In genomic region chr12:83066426-83066825, GRCm38 (mm10) we compare ENCODE assay signal across 26 mouse cellular contexts.
DNase-seq lines count a peak whose midpoint lies in the region; ATAC-seq lines count a peak whose summit lies in the region.
"Had no signal": no experiment of that assay in that cellular context is flagged by ENCODE, and none has a peak within 500 bp of the region (broad histone marks: within the 10 kb centered on the region; RNA-seq: fewer than 3 reads in every experiment).

No protein-coding gene starts in this region.

- H3K36me3 ChIP-seq in midbrain, embryonic 16.5 days (ENCODE audit: control insufficient read depth, insufficient read depth, low read length), result no peaks in the 10 kb centered on the region
- no peaks in the 10 kb centered on the region for H3K36me3 ChIP-seq in midbrain, embryonic 14.5 days (ENCODE audit: control insufficient read depth, insufficient read depth, low read length)
- H3K36me3 ChIP-seq in liver, embryonic 11.5 days (ENCODE audit: control insufficient read depth, insufficient read depth, low read length), result no peaks in the 10 kb centered on the region
- H3K36me3 ChIP-seq: embryonic facial prominence, embryonic 13.5 days; embryonic facial prominence, embryonic 15.5 days; forebrain, embryonic 10.5 days; forebrain, embryonic 12.5 days had no signal

- no peak overlapping the region for H3K4me3 ChIP-seq in midbrain, embryonic 16.5 days (ENCODE audit: low read depth, low read length)
- H3K4me3 ChIP-seq in midbrain, embryonic 14.5 days (replicated peaks; ENCODE audit: low read depth, low read length), result no peak overlapping the region
- no peak overlapping the region for H3K4me3 ChIP-seq in liver, embryonic 11.5 days (ENCODE audit: low read depth, low read length)
- H3K4me3 ChIP-seq: embryonic facial prominence, embryonic 13.5 days; embryonic facial prominence, embryonic 15.5 days; erythroblast, embryonic 14.5 days; forebrain, embryonic 10.5 days; forebrain, embryonic 12.5 days had no signal

- intact Hi-C loops in heart, postnatal 25 days (cut with DNase I), result no loop called here

- no peak for ATAC-seq in midbrain, embryonic 16.5 days
- ATAC-seq in midbrain, embryonic 14.5 days (ENCODE audit: low FRiP score, low TSS enrichment), result no peak
- ATAC-seq in liver, embryonic 11.5 days (replicated peaks; ENCODE audit: low FRiP score), result no peak
- ATAC-seq: CD4-positive, CD25-positive, alpha-beta regulatory T cell, adult 4 months; forebrain, embryonic 14.5 days; forebrain, embryonic 16.5 days had no signal

- no peaks in the 10 kb centered on the region for H3K9me3 ChIP-seq in midbrain, embryonic 16.5 days (replicated peaks; ENCODE audit: control insufficient read depth, low read length, poor library complexity, severe bottlenecking)
- no peaks in the 10 kb centered on the region for H3K9me3 ChIP-seq in midbrain, embryonic 14.5 days (ENCODE audit: control insufficient read depth, low read length)
- no peaks in the 10 kb centered on the region for H3K9me3 ChIP-seq in liver, embryonic 11.5 days (ENCODE audit: control insufficient read depth, low read length)
- H3K9me3 ChIP-seq: embryonic facial prominence, embryonic 13.5 days; embryonic facial prominence, embryonic 15.5 days; forebrain, embryonic 10.5 days; forebrain, embryonic 12.5 days had no signal

- no peak overlapping the region for H3K4me2 ChIP-seq in midbrain, embryonic 16.5 days (ENCODE audit: low read length)
- no peak overlapping the region for H3K4me2 ChIP-seq in midbrain, embryonic 14.5 days (ENCODE audit: low read length)
- no peak overlapping the region for H3K4me2 ChIP-seq in liver, embryonic 11.5 days
- H3K4me2 ChIP-seq: embryonic facial prominence, embryonic 13.5 days; embryonic facial prominence, embryonic 15.5 days; forebrain, embryonic 12.5 days had no signal

- WGBS in midbrain, embryonic 16.5 days, result 81% methylated on average over 6 of the region's 6 CpGs
- 72% methylated on average over 6 of the region's 6 CpGs for WGBS in midbrain, embryonic 14.5 days
- 73% methylated on average over 6 of the region's 6 CpGs for WGBS in liver, embryonic 11.5 days

- peak; percentile 72 for DNase-seq in heart, adult 11 months
- no peak for DNase-seq in heart, postnatal 25 days (ENCODE audit: low spot score)
- DNase-seq in midbrain, embryonic 14.5 days, result no peak
- peak; percentile 55 for DNase-seq in ZHBTc4 (ENCODE audit: low read depth, low spot score)
- no peak for DNase-seq in liver, embryonic 11.5 days (ENCODE audit: low spot score)
- DNase-seq: adrenal gland, adult 2 months; adrenal gland, postnatal 10 days; adrenal gland, postnatal 25 days; B cell, adult 2 months; cerebellum, adult 11 months; cerebellum, adult 18-20 months; cerebellum, adult 8-10 months; cerebellum, adult 9-11 months; cerebellum, postnatal 14 days; cerebellum, postnatal 36 days; embryo, embryonic 11 days had no signal

- no peaks in the 10 kb centered on the region for H3K27me3 ChIP-seq in midbrain, embryonic 16.5 days (ENCODE audit: control insufficient read depth, insufficient read depth, low read depth, low read length)
- no peaks in the 10 kb centered on the region for H3K27me3 ChIP-seq in midbrain, embryonic 14.5 days (ENCODE audit: control insufficient read depth, insufficient read depth, low read length)
- H3K27me3 ChIP-seq in liver, embryonic 11.5 days (replicated peaks; ENCODE audit: control insufficient read depth, insufficient read depth, low read length), result no peaks in the 10 kb centered on the region
- H3K27me3 ChIP-seq: CH12.LX; embryonic facial prominence, embryonic 13.5 days; embryonic facial prominence, embryonic 15.5 days had no signal

- H3K9ac ChIP-seq in midbrain, embryonic 16.5 days (ENCODE audit: low read depth, low read length), result no peak overlapping the region
- H3K9ac ChIP-seq in midbrain, embryonic 14.5 days (replicated peaks; ENCODE audit: low read length), result no peak overlapping the region
- H3K9ac ChIP-seq in liver, embryonic 11.5 days (ENCODE audit: low read depth, low read length), result no peak overlapping the region
- H3K9ac ChIP-seq: embryonic facial prominence, embryonic 13.5 days; embryonic facial prominence, embryonic 15.5 days; forebrain, embryonic 12.5 days had no signal

- H3K27ac ChIP-seq in midbrain, embryonic 16.5 days (ENCODE audit: low read length), result 0 out of 2 replicates have a peak overlapping the region, but pooled peaks have one; percentile 19
- no peak overlapping the region for H3K27ac ChIP-seq in midbrain, embryonic 14.5 days (replicated peaks; ENCODE audit: low read depth, low read length)
- no peak overlapping the region for H3K27ac ChIP-seq in liver, embryonic 11.5 days (ENCODE audit: low read depth, low read length)
- H3K27ac ChIP-seq: embryonic facial prominence, embryonic 13.5 days; embryonic facial prominence, embryonic 15.5 days; forebrain, embryonic 10.5 days; forebrain, embryonic 12.5 days had no signal

- H3K4me1 ChIP-seq in midbrain, embryonic 16.5 days (ENCODE audit: control insufficient read depth, insufficient read depth, low read length), result no peaks in the 10 kb centered on the region
- no peaks in the 10 kb centered on the region for H3K4me1 ChIP-seq in midbrain, embryonic 14.5 days (ENCODE audit: control insufficient read depth, insufficient read depth, low read length)
- H3K4me1 ChIP-seq in liver, embryonic 11.5 days (replicated peaks; ENCODE audit: control insufficient read depth, insufficient read depth, low read length), result no peaks in the 10 kb centered on the region
- H3K4me1 ChIP-seq: embryonic facial prominence, embryonic 13.5 days; embryonic facial prominence, embryonic 15.5 days; forebrain, embryonic 12.5 days had no signal

Comparison
In these comparisons a context has a peak if more than half of its experiments do, and no peak if none do; other contexts are left out.
1. DNase-seq: peak in heart, adult 11 months (single experiment) and ZHBTc4 (single experiment); none in heart, postnatal 25 days (single experiment), midbrain, embryonic 14.5 days (single experiment) and liver, embryonic 11.5 days (single experiment).